Mouse (Mus musculus) cerebellum, adult 9-10 months (tissue): ENCODE results near the gene Ppp6r3.
"Not testable (repeated sequence)": the region's sequence is repeated elsewhere in the genome, so short reads cannot be mapped to it uniquely, and the experiment has no call there.

ENCODE experiments used
- DNase-seq: peaks from one replicate; pipeline ENCODE4 v3.0.0; 2022

Gene Ppp6r3

DNA sequence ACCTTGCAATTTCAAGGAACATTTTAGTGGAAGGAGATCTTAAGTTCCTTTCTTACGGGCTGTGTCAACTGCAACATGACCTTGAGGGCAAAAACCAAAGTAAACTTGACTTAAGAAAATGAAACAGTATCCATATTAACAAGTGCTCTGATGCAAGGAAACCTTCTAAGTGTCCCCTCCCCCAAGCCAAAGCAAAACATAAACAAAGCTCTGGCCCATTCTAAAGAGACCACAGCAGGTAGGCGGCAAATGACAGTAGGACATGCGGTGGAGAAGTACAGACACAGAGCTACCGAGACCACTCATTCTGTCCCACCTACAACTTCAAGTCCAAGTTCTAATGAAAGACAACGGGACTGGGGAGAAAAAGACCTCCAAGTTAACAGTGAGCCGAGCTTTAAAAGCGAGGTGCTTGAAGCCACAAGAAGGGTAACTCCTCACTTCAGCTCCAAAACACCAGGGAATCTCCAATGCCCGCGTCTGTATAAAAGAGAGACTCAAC, 905 bp downstream of the Ppp6r3 start:
- peak; percentile 57 for DNase-seq

GRCm38 (mm10) chr19:3564309-3564708, 11.2 kb downstream of the Ppp6r3 start:
- no peak for DNase-seq

- DNase-seq = no peak
These were observed 12.8 kb downstream of the Ppp6r3 start for GRCm38 (mm10) chr19:3562752-3563151.

DNA sequence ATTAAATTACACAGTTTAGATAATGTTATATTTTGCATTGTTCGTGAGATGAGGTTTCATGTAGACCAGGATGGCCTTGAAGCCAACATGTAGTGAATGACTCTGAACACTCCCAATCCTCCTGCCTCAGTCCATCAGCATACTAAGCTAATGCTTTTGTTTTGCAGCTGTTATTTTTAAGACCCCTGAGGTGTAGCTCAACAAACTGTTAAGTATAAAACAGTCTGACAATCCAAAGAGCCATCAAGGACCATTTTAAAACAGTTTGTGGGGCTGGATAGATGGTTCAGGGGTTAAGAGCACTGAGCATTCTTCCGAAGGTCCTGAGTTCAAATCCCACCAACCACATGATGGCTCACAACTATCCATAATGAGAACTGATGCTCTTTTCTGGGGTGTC, 13.3 kb downstream of the Ppp6r3 start:
- no peak for DNase-seq

DNA sequence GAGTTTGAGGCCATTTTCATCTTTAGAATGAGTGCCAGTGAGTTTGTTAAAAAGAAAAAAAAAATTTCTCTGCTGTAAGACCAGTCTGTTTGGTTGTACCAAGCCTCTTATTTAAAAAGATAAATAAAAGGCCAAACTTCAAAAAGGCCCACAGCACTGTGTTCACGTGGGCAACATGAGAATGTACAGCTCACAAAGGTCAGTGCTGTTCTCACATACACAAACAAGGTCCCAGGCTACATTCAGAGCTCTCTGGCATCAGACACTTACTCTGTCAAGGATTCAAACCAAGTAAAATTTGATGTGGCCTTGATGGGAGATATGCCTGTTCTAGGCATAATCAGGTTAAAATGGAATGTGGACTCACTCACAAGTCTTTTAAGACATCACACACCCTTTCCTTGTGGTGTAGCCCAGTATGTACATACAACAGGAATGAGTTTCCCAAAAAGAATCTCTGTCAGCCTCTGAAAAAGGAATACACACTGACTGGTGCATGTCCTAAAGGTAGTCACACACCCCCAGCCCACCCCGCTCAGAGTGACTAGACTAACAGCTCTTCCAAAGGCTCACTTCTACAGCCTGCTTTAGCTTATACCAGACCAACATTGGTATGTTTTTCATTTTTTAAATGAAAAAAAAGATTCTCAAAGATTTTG, 19.3 kb downstream of the Ppp6r3 start:
- DNase-seq = no peak

DNA sequence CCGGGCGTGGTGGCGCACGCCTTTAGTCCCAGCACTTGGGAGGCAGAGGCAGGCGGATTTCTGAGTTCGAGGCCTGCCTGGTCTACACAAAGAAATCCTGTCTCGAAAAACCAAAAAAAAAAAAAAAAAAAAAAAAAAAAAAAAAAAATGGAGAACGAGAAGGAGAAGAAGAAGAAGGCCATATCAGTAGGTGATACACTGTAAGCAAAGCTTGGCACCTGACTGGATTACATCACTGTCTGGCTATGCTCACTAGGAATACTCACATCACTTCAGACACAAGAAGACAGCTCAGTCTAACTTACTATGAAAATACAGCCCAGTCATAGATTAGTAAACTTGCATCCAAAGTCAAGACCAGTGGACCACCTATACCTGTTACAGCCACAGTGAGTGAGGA, 20.8 kb downstream of the Ppp6r3 start:
- no peak for DNase-seq

- DNase-seq = no peak
These were observed 23.9 kb downstream of the Ppp6r3 start for GRCm38 (mm10) chr19:3551573-3552159.

DNA sequence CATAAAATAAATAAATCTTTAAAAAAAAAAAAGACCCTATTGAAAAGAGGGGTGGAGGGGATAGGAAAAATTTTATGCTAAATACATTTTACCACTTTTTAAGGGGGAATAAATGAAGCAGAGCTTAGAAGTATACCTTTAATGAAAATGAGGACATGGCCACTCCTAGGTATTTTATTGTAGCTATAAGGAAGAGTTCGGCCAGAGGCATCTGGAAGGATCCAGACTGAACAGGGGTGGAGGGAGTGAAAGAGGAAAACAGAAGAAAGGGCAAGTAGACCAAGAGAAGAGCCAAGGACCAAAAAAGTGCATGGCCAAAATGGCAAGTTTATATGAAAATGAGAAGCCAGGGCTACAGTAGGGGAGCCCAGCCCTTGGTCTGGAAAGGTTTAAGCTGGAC, 25.4 kb downstream of the Ppp6r3 start:
- DNase-seq = no peak

GRCm38 (mm10) chr19:3549263-3549662, 26.3 kb downstream of the Ppp6r3 start:
- DNase-seq = no peak

- no peak for DNase-seq
These were observed 27.2 kb downstream of the Ppp6r3 start for GRCm38 (mm10) chr19:3548311-3548710.

- peak; percentile 58 for DNase-seq
These were observed 30.6 kb downstream of the Ppp6r3 start for GRCm38 (mm10) chr19:3544995-3545394.

DNA sequence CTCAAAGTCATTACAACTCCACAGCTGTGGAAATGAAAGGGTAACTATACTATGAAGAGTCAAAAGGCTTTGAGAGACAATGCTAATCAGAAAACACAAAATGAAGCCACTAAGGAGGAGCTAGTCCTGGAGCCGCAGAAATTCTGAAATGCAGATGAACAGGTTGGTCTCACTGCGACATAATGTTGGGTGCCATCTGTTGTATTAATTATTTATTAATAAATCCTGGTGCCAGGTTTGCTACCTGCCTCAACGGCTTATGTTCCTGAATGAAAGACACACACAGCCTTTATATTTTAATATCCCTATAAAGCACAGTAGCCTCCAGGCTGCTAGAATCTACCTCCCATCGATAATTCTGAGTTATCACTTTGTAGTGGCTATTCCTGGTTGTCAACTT, 33.0 kb downstream of the Ppp6r3 start:
- peak; percentile 67 for DNase-seq

GRCm38 (mm10) chr19:3540997-3541396, 34.6 kb downstream of the Ppp6r3 start:
- DNase-seq = no peak

DNA sequence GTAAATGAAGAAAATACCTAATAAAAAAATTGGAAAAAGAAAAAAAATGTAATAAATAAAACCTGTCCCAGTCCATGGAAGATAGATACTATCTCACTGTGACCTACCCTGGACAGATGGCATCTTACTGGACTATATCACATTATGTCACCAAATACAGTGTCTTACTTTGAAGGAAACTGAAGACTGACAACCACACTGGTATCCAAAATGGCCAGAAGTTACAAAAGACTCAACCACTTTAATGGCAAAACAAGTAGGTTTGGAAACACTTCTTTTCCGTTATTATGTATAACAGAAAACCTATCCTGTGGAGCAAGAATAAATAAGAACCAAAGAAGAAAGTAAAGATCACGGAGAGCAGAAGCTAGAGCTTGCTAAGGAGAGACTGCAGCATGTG, 35.3 kb downstream of the Ppp6r3 start:
- no peak for DNase-seq

GRCm38 (mm10) chr19:3539456-3539855, 36.1 kb downstream of the Ppp6r3 start:
- no peak for DNase-seq

GRCm38 (mm10) chr19:3537658-3538057, 37.9 kb downstream of the Ppp6r3 start:
- DNase-seq = no peak

- DNase-seq = no peak
These were observed 40.6 kb downstream of the Ppp6r3 start for GRCm38 (mm10) chr19:3534945-3535344.

DNA sequence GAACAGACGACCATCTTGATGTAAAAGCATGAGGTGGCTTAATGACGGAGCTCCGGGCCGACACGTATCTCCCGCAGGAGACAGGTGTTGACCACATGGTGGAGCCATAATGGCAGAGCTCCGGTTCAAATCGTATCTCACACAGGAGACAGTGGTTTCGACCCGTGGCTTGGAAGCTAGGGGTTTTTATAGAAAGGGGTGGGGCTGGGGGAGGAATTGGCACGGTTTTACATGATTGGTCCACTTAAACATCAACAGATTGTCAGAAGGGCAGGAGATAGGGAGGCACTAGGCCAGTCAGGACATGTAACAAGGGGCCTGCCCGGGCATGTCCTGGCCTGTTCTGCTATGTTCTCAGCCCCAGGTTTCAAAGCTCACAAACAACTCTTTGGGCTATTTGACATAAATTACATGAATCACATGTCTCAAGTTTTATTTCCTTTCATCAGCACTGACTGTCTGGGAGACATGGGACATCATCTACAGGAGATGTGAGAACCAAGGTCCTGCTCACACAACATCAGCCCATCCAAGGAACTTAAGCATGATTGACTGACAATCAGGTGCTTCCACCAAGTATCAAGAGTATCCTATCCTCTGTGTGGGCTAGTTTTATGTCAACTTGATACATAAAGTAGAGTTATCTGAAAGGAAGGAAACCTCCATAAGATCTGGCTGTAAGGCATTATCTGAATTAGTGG, 42.1 kb downstream of the Ppp6r3 start:
- DNase-seq = not testable (repeated sequence)

DNA sequence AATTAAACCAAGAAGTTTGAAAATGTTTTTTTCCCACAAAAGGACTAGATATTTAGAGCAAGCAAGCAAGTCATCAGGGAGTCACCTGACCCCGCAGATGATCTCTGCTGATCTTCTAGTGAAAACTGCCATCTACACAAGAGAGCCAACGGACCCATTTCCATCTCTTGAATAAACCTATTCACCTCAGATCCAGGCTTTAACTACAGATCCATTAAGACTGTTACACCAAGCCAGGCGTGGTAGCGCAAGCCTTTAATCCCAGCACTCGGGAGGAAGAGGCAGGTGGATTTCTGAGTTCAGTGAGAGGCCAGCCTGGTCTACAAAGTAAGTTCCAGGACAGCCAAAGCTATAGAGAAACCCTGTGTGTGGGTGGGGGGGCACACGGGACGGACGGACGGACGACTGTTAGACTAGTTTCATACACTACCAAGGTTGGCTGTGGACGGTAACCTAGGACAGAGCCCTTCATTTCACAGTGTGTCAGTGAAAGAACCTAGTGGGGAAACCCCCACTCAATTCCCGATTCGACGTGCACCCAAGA, 42.8 kb downstream of the Ppp6r3 start:
- DNase-seq = no peak

DNA sequence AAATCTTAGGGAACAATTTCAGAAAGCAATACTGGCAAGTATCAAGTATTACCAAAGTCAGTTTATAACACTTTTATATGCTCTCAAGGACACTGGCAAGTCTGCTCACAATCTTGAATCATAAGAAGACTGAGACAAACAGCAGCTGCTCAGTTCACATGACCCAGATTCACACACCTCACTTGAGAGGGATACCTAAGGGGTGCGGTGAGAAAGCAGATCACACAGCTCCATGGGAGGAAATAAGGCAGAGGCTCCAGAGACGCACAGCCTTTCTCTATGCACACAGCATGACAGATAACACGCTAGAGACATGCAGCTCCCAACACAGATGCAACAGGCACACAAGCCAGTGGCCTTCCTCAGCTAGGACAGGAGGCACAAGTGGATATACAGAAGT, 45.8 kb downstream of the Ppp6r3 start:
- no peak for DNase-seq

GRCm38 (mm10) chr19:3528646-3529045, 46.9 kb downstream of the Ppp6r3 start:
- DNase-seq = no peak

DNA sequence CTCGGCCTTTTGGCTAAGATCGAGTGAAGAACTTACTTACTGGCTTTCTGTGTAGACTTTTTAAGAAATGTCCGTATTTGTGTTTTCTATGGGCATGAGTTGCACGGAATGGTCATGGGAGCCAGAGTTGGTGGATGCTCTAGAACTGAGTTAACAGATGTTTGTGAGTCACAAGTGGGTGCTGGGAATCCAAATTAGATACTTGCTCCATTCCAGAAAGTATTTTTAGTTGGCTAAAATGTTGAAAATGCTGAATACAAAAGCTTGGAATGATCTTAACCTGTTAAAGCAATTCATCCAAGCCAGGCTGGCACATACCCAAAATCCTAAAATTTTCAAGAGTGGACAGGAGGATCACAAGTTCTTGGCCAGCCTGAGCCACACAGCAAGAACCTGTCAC, 48.0 kb downstream of the Ppp6r3 start:
- no peak for DNase-seq

DNA sequence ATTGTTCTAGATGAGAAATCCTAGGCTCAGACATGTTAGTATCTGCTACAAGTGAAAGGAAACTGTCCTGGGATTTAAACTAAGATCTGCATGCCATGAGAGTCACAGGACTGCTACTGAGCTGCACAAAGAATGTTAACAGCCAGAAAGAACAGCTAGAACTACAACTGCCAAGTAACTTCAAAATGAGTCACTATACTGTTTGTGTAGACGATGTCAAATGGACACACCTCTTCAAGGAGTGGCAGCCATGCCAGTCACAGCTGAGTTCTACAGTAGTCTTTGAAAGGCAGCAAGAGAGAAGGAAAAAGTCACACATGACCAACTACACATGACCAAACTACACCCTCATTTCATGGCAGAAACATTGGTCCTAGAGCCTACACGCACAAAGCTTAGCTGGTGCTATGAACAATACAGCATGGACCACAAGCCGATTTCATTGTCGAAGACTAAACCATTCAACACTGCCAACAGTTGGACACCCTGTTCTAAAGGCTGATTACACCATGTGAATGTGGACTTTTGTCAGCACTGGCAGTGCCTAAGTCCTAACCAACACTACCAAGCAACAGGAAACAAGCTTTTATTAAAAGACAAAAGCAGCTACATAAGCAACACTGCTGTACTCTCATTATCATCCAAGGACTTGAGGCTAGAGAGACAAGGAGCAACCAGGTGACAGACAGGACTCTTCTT, 55.9 kb downstream of the Ppp6r3 start:
- no peak for DNase-seq
